Mouse (Mus musculus) CH12.LX (cell line): Measurements from ENCODE around the gene Gfy. TPM values are rescaled to one million over a fixed set of nuclear protein-coding genes. Genes with fewer than 3 reads are reported as not detected.

Experiments
- DNase-seq: peaks from one replicate; pipeline ENCODE4 v3.0.0-alpha.2; 2013; ENCODE audit errors: extremely low read depth
- H3K27ac ChIP-seq: 2 replicates; pipeline ENCODE4 v1.5.1; 2012; ENCODE audit warnings: low read depth, mild to moderate bottlenecking, control low read depth, moderate library complexity; ENCODE audit not compliant: insufficient read depth
- H3K27me3 ChIP-seq: replicated peaks from 2 replicates; pipeline ENCODE3; 2012; ENCODE audit warnings: inconsistent platforms
- H3K36me3 ChIP-seq, 2 experiments: replicated peaks in 1 of 2; 2 replicates each; pipeline versions ENCODE3 to v1.6.1; 2012; ENCODE audit warnings: inconsistent platforms in 1 of 2, low read length in 1 of 2, mild to moderate bottlenecking in 1 of 2, mixed read lengths in 1 of 2, moderate library complexity in 1 of 2; ENCODE audit not compliant: control insufficient read depth in 1 of 2, insufficient read depth in 1 of 2
- H3K4me1 ChIP-seq, 2 experiments: 2 replicates each; pipeline ENCODE4 v1.6.1; 2012; ENCODE audit warnings: inconsistent platforms in 1 of 2, moderate library complexity in 1 of 2; ENCODE audit not compliant: insufficient read depth in 2 of 2, control insufficient read depth in 1 of 2
- H3K4me2 ChIP-seq: 2 replicates; pipeline ENCODE4 v1.6.1; 2012; ENCODE audit warnings: low read depth, mild to moderate bottlenecking, control low read depth; ENCODE audit not compliant: poor library complexity, insufficient read depth, severe bottlenecking
- H3K4me3 ChIP-seq, 3 experiments: fragments of 150-350 bp in 1 of 3; sonication (generic) in 1 of 3; replicated peaks in 1 of 3; 2 replicates each; pipeline versions ENCODE3 to v1.5.1; 2011 to 2012; ENCODE audit warnings: low read depth in 2 of 3, low read length in 2 of 3, mild to moderate bottlenecking in 2 of 3, moderate library complexity in 2 of 3, control low read depth in 1 of 3, improper control_type of control experiment in 1 of 3, inconsistent platforms in 1 of 3, mixed read lengths in 1 of 3; ENCODE audit not compliant: poor library complexity in 1 of 3
- H3K79me2 ChIP-seq: replicated peaks from 2 replicates; pipeline ENCODE4 v1.6.1; 2012; ENCODE audit warnings: mild to moderate bottlenecking, moderate library complexity; ENCODE audit not compliant: control insufficient read depth, poor library complexity, insufficient read depth, severe bottlenecking; ENCODE audit errors: extremely low read depth
- H3K9ac ChIP-seq: 2 replicates; pipeline ENCODE4 v1.6.1; 2012; ENCODE audit warnings: low read depth, mild to moderate bottlenecking, control low read depth, moderate library complexity; ENCODE audit not compliant: insufficient read depth
- H3K9me3 ChIP-seq: replicated peaks from 2 replicates; pipeline ENCODE3; 2012; ENCODE audit warnings: low read length, inconsistent platforms, mixed read lengths
- BHLHE40 ChIP-seq: IDR thresholded peaks from 2 replicates; pipeline ENCODE4 v1.6.1; 2011; ENCODE audit warnings: mild to moderate bottlenecking, low read depth, low read length, improper control_type of control experiment
- CHD1 ChIP-seq: IDR thresholded peaks from 2 replicates; pipeline ENCODE4 v1.6.1; 2012; ENCODE audit warnings: low read depth, low read length, improper control_type of control experiment, inconsistent platforms
- CTCF ChIP-seq, 2 experiments: IDR thresholded peaks in 1 of 2; conservative IDR thresholded peaks in 1 of 2; 2 replicates each; pipeline ENCODE4 v1.5.1; 2011 to 2012; ENCODE audit warnings: low read depth in 2 of 2, low read length in 2 of 2, improper control_type of control experiment in 1 of 2, inconsistent platforms in 1 of 2, mild to moderate bottlenecking in 1 of 2, moderate library complexity in 1 of 2
- ETS1 ChIP-seq: conservative IDR thresholded peaks from 2 replicates; pipeline ENCODE4 v1.6.1; 2012; ENCODE audit warnings: low read depth, mild to moderate bottlenecking, inconsistent platforms, low read length, improper control_type of control experiment, moderate library complexity
- HCFC1 ChIP-seq: IDR thresholded peaks from 2 replicates; pipeline ENCODE4 v1.6.1; 2012; ENCODE audit warnings: low read depth, mild to moderate bottlenecking, inconsistent platforms, low read length, improper control_type of control experiment
- IRF4 ChIP-seq: IDR thresholded peaks from 2 replicates; pipeline ENCODE4 v1.6.1; 2014; ENCODE audit warnings: low read depth, mild to moderate bottlenecking, inconsistent platforms, low read length, improper control_type of control experiment
- JUN ChIP-seq: IDR thresholded peaks from 2 replicates; pipeline ENCODE4 v1.6.1; 2011; ENCODE audit warnings: low read depth, mild to moderate bottlenecking, low read length, improper control_type of control experiment, moderate library complexity; ENCODE audit not compliant: insufficient read depth
- KAT2A ChIP-seq: IDR thresholded peaks from 2 replicates; pipeline ENCODE4 v1.6.1; 2012; ENCODE audit warnings: low read length, improper control_type of control experiment, inconsistent platforms; ENCODE audit not compliant: insufficient replicate concordance
- MAZ ChIP-seq: IDR thresholded peaks from 2 replicates; pipeline ENCODE4 v1.6.1; 2012; ENCODE audit warnings: low read depth, mild to moderate bottlenecking, inconsistent platforms, low read length, improper control_type of control experiment, moderate library complexity
- MEF2A ChIP-seq: IDR thresholded peaks from 2 replicates; pipeline ENCODE4 v1.6.1; 2014; ENCODE audit warnings: low read depth, mild to moderate bottlenecking, inconsistent platforms, low read length, improper control_type of control experiment, borderline replicate concordance
- MYC ChIP-seq: IDR thresholded peaks from 2 replicates; pipeline ENCODE4 v1.6.1; 2011; ENCODE audit warnings: low read depth, mild to moderate bottlenecking, improper control_type of control experiment, low read length
- NELFE ChIP-seq: IDR thresholded peaks from 2 replicates; pipeline ENCODE4 v1.6.1; 2011; ENCODE audit warnings: low read depth, low read length, improper control_type of control experiment
- PAX5 ChIP-seq: IDR thresholded peaks from 2 replicates; pipeline ENCODE4 v1.6.1; 2012; ENCODE audit warnings: low read length, inconsistent platforms, mixed read lengths
- POLR2A ChIP-seq: IDR thresholded peaks from 2 replicates; pipeline ENCODE4 v1.6.1; 2011; ENCODE audit warnings: low read depth, mild to moderate bottlenecking, improper control_type of control experiment, low read length
- RAD21 ChIP-seq: IDR thresholded peaks from 2 replicates; pipeline ENCODE4 v1.6.1; 2011; ENCODE audit warnings: low read depth, mild to moderate bottlenecking, low read length, improper control_type of control experiment, moderate library complexity
- RCOR1 ChIP-seq: conservative IDR thresholded peaks from 2 replicates; pipeline ENCODE4 v1.6.1; 2012; ENCODE audit warnings: low read depth, mild to moderate bottlenecking, inconsistent platforms, low read length, improper control_type of control experiment
- TCF12 ChIP-seq: IDR thresholded peaks from 2 replicates; pipeline ENCODE4 v1.6.1; 2014; ENCODE audit warnings: low read depth, mild to moderate bottlenecking, inconsistent platforms, low read length, improper control_type of control experiment
- UBTF ChIP-seq: IDR thresholded peaks from 2 replicates; pipeline ENCODE4 v1.6.1; 2012; ENCODE audit warnings: low read depth, mild to moderate bottlenecking, inconsistent platforms, low read length, improper control_type of control experiment, moderate library complexity
- USF1 ChIP-seq: IDR thresholded peaks from 2 replicates; pipeline ENCODE4 v1.6.1; 2014; ENCODE audit warnings: low read depth, mild to moderate bottlenecking, inconsistent platforms, low read length, improper control_type of control experiment
- USF2 ChIP-seq: conservative IDR thresholded peaks from 2 replicates; pipeline ENCODE4 v1.6.1; 2011; ENCODE audit warnings: low read depth, low read length, improper control_type of control experiment
- ZC3H11A ChIP-seq: IDR thresholded peaks from 2 replicates; pipeline ENCODE4 v1.6.1; 2012; ENCODE audit warnings: low read depth, mild to moderate bottlenecking, inconsistent platforms, low read length, improper control_type of control experiment
- ZMIZ1 ChIP-seq: IDR thresholded peaks from 2 replicates; pipeline ENCODE4 v1.6.1; 2012; ENCODE audit warnings: low read depth, mild to moderate bottlenecking, inconsistent platforms, low read length, improper control_type of control experiment
- ZNF384 ChIP-seq: IDR thresholded peaks from 2 replicates; pipeline ENCODE4 v1.6.1; 2012; ENCODE audit warnings: low read depth, low read length, improper control_type of control experiment, inconsistent platforms
- dilution Hi-C: fragments of 300-500 bp; cut with MboI; formaldehyde crosslinking; loops from 2 replicates; pipeline ENCODE4 v1.14.3; 2020; ENCODE audit warnings: low sequenced_read_pairs; ENCODE audit not compliant: extremely low pct_unique_long_range_greater_than_20kb, extremely low pct_ligation_motif_present
- in situ Hi-C: fragments of 300-500 bp; cut with MboI; formaldehyde crosslinking; loops from 3 replicates; pipeline ENCODE4 v1.14.3; 2019; ENCODE audit warnings: low sequenced_read_pairs, low pct_ligation_motif_present, low pct_unique_long_range_greater_than_20kb, mixed read lengths
- polyA plus RNA-seq: library from polyadenylated mRNA; unstranded; fragments of >175 nt; gene quantifications from 2 replicates; pipeline ENCODE4 v1.2.1, GENCODE M21; 2012; ENCODE audit warnings: low read depth; ENCODE audit not compliant: insufficient read length
- total RNA-seq, 2 experiments: library from RNA; depleted of rRNA; stranded (reverse); fragments of 300-350 nt in 1 of 2; fragments of >200 nt in 1 of 2; gene quantifications; 2 replicates each; pipeline ENCODE4 v1.2.3; 2012 to 2014

Gene Gfy
- total and polyA plus RNA-seq, 3 experiments = not detected

DNA sequence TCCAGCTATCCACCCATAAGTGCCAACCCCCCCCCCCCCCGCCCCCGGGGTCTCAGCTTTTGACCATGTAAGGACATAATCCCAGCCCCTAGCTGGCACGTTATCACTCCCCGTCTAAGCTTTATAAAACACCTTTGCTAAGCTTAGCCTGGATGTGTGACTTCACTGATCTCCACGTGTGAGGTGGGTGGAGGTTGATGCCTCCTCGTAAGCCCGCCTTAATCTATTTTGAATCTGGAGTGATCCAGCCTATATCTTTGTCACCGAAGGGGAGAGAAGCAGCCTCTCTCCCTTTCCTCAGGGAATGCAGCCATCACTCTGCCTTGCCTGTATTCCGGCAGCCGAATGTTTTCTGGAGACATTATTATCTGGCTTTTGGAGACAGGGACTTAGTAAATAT, 23.3 kb upstream of the Gfy start:
- Histone ChIP-seq H3K9ac (no peak overlapping the region), H3K27me3 (peaks cover 31% of the 10 kb centered on the region), H3K27ac (no peak overlapping the region), H3K4me1 (peaks cover 2 to 16% of the 10 kb centered on the region in 2 experiments; a peak in 3 of 4 replicates), H3K4me3 (no peak overlapping the region), H3K9me3 (peaks cover 9% of the 10 kb centered on the region), H3K4me2 (no peak overlapping the region), H3K36me3 (no peaks in the 10 kb centered on the region), H3K79me2 (no peaks in the 10 kb centered on the region)
- DNase-seq = no peak
- TF ChIP-seq ZNF384 = no peak
- TF ChIP-seq USF2 = no peak
- TF ChIP-seq BHLHE40 = no peak
- TF ChIP-seq CHD1 = no peak
- no peak for TF ChIP-seq MYC
- no peak for TF ChIP-seq UBTF
- no peak for TF ChIP-seq IRF4
- TF ChIP-seq NELFE = no peak
- no peak for TF ChIP-seq PAX5
- TF ChIP-seq MAZ = no peak
- TF ChIP-seq MEF2A = no peak
- no peak for TF ChIP-seq ZMIZ1
- TF ChIP-seq TCF12 = no peak
- no peak for TF ChIP-seq JUN
- TF ChIP-seq HCFC1 = no peak
- TF ChIP-seq RCOR1 = no peak
- TF ChIP-seq RAD21 = no peak
- TF ChIP-seq ZC3H11A = no peak
- in situ Hi-C loops (no loop called here), dilution Hi-C loops (no loop called here)

- Histone ChIP-seq H3K4me3 (no peak overlapping the region), H3K79me2 (no peaks in the 10 kb centered on the region), H3K9ac (no peak overlapping the region), H3K9me3 (no peaks in the 10 kb centered on the region), H3K36me3 (no peaks in the 10 kb centered on the region), H3K4me1 (peaks cover 0 to 17% of the 10 kb centered on the region in 2 experiments; a peak in 2 of 4 replicates), H3K27me3 (peaks cover 61% of the 10 kb centered on the region), H3K27ac (no peak overlapping the region), H3K4me2 (no peak overlapping the region)
- in situ Hi-C loops (no loop called here), dilution Hi-C loops (no loop called here)
- DNase-seq = no peak
- TF ChIP-seq USF2 = no peak
- TF ChIP-seq CTCF (conservative IDR thresholded peaks at IDR 0.05 in 1 of 2, IDR thresholded peaks at IDR 0.05 in 1 of 2; ENCODE audit: low read depth in 2 of 2, low read length in 2 of 2) = no peak
- TF ChIP-seq ETS1 = no peak
- TF ChIP-seq HCFC1 = no peak
- TF ChIP-seq CHD1 = no peak
- TF ChIP-seq RAD21 = no peak
- TF ChIP-seq KAT2A = no peak
- no peak for TF ChIP-seq USF1
- no peak for TF ChIP-seq POLR2A
Measured at GRCm38 (mm10) chr7:45198961-45199360, 19.6 kb upstream of the Gfy start.
